Mouse (Mus musculus) kidney, postnatal 14 days (tissue): ENCODE measurements at regions not wholly inside any gene's neighbourhood (a gene's known extent, or its start where the extent isn't known, plus 50 kb on each side); places are given as distances from the start of the nearest gene placed in this dataset.
"Not testable (repeated sequence)": the region's sequence is repeated elsewhere in the genome, so short reads cannot be mapped to it uniquely, and the experiment has no call there.

Source experiments
- DNase-seq: peaks from one replicate; pipeline ENCODE4 v3.0.0; 2022; ENCODE audit warnings: mixed read lengths

DNA sequence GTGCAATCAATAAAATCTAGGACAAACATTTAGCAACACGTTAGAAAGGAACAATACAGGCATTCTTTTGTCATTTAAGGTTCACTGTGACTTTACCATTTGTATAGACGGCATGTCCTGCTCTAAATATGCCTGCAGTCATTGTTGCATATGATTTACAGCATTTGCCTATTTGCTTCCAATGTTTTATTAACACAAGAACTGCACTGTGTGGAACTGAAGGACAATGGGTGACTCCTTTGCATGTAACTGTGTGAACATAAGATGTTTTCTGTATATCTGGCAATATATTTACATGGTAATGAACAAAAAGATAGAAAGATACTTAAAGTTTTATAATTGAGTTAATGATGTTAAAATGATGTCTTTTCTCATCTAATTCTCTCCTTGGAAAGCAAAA lies 57.1 kb downstream of the Pou4f1 start:
- no peak for DNase-seq

DNA sequence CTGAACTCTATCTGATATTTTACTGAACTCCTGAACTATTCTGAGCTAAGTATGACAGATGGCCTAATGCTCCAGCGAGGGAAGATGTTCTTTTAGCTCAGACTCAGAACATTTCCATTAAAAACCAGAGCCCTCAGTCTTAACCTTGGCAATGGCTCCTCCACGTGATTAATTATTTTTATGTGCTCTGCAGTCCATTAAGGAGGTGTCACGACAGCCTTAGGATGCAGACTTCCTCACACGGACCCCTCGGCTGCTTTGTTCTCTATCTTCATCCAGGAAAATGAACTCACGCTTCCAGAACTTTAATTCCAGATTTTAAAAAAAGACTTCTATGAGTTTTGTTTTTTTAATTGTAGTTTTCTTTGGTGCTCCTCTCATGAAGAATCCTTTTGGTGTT lies 57.5 kb downstream of the Pou4f1 start:
- DNase-seq, result no peak

DNA sequence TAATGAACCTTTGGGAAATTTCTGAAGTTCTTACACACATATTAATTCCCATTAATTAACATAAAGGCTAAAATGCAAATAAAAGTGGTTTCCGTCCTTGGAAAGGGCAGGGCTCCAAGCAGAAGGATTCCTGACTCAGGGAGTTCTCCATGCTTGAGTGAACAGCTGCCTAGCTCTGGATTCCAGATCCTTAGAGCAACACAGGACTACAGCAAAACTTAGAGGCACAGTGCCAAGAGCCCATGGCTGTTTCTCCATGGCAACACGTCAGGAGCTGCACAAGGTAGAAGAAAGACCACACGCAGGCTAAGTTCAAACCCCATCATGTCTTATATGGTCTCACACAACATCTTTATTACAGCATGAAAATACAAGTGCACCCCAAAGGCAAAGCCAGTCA lies 61.7 kb downstream of the Pou4f1 start:
- peak; percentile 13 for DNase-seq

DNA sequence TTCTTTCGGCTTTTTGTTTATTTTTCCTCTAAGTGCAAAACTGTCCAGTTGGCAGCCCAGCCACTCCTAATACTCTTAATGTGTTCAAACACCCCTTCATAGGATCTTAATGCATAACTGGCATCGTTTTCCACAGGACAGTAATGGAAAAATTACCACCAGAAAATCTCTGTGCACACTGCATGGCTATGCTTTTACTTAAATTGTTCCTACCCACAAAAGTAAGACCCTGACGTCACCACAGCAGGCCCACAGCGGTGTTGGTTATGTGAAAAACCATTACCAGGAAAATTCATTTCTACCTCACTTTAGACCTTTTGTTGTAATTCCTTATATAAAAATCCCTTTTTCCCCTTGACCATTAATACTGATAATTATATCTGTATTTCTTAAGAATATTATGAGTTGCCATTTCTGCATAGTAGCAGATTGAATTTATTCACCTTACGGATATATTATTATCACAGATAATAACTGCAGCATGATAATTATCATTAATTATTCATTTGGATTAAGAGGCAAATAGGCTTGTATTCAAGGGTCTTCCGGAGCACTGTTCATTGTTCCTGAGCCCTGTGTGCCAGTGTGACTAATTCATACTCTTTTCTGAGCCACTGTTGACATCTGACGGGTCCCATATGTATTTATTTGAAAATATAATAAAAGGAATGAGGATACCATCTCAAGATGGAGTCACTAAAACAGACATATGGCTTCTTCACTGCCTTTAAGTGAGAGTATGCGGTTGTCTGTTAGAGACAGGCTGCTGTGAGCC lies 78.3 kb downstream of the Pou4f1 start:
- no peak for DNase-seq

DNA sequence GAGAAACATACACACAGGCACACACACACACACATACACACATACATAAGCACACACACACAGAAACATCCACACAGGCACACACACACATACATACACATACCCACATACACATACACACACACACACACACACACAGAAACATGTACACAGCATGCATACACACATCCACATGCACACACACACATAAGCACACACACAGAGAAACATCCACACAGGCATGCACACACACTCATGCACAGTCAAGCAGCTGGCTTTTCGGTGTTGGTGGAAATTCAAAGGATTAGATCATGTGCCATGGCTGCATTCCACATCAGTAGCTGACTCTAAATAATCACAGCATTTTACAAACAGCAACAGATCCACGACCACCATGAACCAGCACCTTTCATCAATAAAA lies 78.9 kb downstream of the Pou4f1 start:
- DNase-seq, result no peak

DNA sequence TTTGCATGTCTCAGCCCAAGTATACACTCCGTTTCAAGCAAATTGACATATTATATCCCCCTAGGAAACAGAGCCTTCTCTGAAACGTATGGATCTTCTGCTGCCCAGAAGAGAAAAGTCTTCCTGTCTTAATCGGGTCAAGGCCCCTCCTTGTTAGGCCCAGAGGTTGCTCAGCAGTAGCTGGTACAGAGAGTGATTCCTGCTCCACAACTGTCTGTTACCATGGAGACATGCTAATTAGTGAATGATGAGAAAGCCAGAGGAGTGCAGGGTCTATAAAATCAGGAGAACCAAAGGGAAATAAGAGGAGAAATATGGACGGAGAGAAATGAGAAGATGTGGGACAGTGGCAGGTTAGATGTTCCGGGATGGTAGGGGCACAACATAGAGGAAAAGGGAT lies 86.8 kb downstream of the Pou4f1 start:
- DNase-seq, result no peak

DNA sequence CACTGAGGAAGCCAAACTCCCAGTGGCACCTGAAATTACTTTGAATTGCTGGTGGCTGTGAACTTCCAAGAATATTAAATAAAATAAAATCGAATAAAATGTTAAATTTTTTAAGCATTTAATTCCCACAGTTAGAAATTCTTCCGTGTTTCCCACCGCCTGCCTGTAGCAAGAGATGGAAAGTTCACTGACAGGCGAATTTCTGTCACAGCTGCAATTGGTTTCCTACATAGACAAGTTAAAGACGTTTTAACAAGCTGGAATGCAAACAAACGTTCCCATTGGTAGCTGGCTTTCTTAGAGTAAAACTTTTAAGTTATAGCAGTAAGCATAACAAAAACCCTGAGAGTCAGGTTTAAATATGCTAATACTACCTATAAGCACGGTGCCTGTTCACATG lies 95.0 kb downstream of the Pou4f1 start:
- DNase-seq, result no peak

DNA sequence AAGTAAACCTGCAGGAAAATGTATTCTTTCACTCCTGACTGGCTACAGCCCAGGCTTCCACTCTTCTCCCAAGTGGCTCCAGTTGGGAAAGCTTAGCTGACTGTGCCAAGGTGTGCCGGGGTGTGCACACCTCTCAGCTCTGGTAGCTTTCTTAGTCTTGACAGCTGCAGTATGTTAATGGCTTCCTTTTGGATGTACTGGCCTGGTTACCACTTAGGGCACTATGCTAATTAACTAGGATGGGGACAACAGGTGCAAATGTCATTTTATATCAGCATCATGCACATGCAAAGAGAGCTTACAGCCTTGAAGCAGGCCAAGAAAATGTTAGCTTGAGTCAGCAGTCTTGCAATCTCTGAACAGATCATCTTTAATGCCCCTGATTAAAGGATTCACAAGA lies 111.2 kb downstream of the Pou4f1 start:
- no peak for DNase-seq

DNA sequence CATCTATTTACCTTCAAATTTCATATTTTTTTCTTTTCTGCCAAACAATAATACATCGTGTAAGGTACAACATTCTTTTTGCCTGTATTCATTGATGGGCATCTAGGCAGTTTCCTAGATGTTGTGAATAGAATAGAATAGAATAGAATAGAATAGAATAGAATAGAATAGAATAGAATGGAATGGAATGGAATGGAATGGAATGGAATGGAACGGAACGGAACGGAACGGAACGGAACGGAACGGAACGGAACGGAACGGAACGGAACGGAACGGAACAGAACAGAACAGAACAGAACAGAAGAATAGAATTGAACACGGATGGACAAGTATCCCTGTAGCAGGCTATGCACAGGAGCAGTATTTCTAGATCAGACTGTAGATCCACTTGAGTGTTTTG lies 131.0 kb downstream of the Pou4f1 start:
- not testable (repeated sequence) for DNase-seq

DNA sequence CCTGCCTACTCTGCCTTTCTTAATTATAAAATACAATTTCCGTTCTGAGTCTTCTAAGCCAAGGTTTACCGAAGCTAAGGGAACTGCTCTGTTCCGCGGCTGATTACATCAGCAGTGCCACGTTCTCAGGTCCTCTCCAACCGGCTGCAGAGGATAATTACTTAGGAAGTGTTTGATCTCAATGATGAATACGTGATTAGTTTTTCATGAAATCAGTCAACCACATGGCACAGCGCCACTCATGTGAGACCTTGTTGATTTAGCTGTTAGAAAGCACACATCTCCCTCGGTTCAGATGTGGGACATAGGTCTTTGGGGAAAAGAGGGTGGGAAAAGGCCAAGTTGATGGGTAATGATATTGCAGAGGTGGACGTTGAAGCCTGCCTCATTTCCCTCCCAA lies 141.7 kb downstream of the Pou4f1 start:
- DNase-seq, result no peak

DNA sequence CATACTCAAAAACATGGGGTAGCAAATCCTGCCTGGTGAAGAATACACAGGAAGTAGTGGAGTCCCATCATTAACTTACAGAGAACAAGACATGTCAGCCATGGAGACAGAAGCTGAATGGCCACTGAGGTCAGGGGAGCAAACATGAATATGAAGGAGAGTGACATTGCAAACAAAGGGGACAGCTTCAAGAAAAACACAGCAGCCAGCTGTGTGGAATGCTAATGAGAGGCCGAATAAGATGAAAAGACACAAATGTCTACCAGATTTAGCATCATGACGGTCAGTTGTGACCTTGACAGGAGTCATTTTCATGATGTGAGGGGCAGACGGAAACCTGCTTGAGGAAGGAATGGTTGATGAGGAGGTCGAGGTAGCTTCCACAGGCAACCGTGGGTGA lies 167.7 kb downstream of the Pou4f1 start:
- DNase-seq, result no peak

DNA sequence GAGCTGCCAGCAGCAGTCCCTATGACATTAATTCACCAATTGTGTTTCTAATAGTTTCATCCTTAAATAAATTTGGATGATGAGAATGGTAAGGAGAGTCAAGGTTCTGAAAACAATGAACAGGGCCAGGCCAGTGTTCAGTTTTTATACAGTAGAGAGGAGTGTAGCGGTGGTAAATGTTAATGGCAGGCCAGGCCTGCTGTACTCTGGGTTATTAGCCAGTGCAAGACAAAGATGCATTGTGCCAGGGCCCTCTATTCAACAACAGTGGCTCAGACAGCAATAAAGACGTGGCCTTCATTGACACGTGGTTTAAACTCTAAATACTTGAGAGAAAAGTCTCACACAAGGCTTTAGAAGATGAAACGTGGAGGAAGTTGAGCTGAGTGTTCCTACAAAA lies 169.5 kb downstream of the Pou4f1 start:
- no peak for DNase-seq

DNA sequence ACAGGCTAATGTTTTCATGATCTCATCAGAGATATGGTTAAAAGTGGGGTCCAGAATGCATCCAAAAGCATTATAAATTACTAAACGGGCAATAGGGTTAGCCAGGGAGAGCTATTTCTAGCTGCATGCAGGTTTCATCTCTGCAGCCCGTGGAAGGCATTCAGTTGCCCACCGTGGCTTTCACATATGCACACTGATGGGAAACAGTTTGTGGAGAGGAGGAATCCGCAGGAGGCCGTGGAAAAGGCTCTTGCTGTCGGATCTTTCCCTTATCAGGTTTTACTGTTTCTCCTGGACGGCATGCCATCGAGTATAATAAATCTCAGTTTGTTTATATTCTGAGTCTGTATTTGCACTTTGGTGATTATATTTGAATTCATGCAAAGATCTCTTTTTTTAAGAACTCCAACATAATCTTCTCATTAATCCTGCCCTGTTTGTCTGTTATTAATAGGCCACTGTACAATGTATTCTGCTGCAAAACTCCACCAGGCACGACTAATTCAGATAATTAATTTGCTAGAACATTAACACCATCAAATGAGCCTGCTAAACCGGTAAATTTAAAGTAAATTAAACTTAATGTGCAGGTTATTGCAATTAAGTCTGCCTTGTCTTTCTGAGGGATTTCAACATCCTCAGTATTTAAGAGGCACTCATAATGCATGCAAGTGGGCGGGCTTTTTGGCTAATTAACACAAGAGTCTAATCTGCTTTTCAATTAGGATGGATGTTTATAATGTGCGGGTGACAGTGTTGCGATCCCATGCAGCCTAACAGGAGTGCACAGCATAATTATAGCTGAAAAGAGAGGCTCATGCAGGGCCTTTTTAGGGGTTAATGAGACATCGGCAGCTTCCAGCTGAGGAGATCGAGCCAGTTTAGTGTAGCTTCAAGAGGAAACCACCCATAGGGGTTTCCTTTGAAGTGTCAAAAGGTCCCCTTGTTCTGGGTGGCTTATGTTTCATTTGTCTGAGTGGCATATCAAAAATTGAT lies 170.2 kb downstream of the Pou4f1 start:
- DNase-seq, result no peak

DNA sequence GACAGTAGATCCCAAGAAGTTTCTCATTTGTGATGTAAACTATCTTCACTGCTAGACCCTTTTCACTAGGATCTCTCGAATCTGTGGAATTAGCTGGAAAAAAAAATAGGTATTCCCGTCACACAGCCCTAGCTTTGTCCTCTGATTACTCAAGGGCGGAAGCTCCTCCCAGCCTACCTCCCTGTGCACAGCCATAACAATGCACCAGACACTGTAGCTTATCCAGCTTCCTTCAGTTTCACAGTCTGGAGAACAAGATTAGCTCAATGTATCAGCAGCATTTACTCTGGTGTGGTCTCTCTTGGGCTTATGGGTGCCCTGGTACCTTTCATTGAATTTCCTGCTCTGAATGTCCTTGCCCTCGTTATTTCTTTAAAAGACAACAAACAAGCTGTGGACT lies 174.0 kb downstream of the Pou4f1 start:
- DNase-seq, result no peak

DNA sequence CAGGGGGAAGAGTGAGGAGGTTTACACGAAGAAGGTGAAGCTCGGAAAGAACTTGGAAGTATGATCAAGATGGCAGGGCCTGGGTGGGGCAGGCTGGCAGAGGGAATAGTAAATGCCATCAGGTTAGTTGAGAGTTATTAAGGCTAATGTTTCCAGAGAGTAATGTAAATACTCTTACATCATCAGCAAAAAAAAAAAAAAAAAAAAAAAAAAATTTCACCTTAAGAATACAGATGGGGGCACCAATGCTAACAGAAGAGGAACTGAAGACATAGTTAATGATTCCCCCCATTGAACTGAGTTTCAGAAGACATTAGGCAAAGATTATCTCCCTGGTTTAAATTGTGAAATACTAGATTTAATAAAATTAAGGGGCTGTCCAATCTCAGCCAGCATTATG lies 174.7 kb downstream of the Pou4f1 start:
- DNase-seq, result no peak

DNA sequence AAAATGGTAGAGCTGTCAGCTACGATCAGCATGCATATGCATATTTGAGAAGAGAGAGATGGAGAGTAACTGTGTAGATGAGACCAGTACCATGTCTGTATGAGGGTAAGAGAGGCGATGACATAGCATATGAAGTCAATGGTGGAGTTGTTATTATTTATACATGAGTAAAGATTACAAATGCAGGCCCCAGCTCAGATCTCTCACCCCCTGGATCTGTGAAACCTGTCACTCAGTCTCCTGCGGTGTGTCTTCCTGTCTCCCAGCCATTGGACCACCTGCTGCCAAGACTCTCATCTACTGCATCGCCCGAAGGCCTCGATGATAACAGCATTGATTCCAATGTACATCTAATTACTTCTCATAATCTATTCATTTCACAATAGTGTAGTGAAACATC lies 187.4 kb downstream of the Pou4f1 start:
- no peak for DNase-seq

DNA sequence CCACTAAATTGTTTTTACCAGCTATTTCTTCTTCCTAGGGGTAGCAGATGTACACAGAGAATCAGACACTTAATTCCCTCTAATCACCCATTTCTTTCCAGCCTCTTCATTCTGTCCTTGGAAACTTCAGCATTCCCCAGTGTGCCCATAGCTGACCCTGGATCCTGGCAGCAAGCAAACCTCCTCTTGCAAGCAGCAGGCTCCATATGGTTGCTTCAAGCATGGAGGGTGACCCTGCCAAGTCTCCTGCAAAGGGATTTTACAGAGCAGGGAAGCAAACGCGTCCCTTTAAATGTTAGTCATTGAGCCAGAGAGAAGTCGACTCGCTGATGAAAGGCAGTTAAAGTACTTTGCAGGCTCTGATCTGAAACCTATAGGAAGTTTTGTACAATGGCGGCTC lies 187.9 kb downstream of the Pou4f1 start:
- no peak for DNase-seq

DNA sequence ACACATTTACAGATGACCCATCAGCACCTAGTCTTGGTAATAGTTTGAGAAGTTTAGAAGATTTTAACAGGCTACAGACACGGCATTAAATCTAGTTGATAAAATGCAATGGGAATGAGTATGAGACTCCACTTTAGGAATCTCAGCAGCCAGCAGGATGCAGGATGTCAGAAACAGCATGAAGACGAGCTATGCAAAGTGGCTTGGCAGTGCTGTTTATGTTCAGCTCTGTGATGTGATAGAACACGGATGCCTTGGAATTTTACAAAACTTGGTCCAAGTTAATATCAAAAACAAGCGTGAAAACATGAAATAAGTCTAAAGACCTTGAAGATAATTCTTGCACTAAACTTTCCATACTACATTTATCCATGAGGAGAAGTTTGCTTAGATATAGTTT lies 193.0 kb downstream of the Pou4f1 start:
- no peak for DNase-seq

DNA sequence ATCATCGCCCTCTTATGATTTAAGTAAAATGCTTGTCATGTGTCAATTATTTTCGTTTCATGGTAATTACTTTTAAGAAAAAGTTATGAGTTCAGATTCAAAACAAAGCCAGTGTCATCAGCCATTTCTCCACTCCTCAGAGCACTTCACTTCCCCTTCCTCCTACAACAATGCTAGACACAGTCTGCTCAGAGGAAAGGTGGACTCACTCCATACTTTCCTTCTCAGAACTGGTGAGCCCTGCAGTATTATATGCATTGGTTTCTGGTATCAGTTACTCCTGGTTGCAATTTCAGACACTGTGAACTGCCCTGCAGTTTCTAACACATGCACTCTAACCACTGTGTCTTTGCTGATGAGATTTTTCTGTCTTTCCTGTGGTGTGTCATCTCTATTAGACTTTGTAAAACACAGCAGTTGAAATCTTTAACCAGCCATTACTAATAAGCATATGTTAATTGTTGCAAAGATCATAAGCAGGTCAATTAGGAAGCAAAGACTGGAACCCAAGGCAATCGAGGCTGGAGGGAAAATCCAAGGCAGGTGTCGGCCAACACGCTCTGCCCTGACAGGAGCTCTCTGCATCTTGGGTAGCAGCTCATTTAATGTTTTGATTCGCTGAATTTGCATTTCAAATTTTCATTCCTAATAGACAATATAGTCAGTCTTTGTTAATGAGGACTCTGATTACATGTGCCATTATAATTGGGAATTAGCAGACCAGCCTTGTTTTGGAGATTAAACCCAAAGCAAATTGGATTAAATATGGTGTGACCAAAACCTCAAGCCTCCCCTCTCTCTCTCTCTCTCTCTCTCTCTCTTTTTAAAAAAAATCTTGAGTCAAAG lies 202.7 kb downstream of the Pou4f1 start:
- no peak for DNase-seq

DNA sequence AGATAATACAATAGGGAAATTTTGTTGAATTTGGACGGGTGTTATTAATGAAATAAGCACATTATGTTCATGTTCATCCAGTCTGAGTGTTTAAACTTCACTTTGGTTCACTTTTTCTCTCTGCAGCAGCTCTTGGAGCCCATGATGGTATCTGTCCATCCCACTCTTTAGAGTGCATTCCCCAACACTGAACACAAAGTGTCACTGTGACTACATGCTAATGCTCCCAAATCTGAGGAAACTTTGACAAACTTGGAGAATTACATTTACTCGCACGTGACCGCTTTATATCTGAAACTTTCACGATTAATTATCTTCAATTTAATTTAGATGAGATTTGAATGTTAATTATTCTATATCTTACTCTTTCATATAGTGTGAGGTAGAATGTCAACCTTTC lies 250.8 kb downstream of the Pou4f1 start:
- no peak for DNase-seq

DNA sequence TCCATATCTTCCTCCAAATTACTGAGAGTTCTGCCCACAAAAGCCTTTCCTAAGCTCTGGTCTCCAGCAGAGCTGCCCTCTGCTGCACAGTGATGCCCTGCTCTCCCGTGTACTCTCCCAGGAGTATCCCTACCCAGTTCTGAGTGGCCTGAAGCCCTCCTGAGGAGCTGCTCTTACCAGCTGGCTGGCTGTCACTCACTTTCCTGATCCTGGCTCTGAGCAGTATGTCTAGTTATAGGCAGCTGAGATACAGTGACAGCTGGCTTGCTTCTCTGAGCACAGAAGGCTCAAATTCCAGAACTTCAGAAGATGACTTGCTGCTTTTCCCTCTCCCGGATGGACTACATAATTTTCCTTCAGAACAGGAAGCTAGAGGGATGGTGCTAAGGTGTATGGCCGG lies 257.1 kb downstream of the Pou4f1 start:
- no peak for DNase-seq

DNA sequence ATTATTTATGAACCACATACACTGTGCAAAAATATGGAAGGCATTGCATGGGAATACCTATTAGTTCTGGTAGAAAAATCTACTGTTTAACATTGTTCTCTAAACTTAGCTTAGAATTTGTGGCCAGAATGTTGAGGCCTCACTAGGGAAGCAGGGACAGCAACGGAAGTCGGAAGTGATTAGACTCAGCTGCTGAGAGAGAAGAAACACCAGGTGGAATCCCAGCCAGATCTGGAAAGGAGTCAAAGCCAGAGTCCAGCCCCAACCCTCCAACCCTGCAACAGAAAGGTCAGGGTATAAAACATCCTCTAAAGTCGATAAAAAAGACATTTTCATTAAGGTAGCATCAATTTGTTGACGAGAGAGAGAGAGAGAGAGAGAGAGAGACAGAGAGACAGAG lies 258.9 kb downstream of the Pou4f1 start:
- DNase-seq, result peak; percentile 10
